Mouse (Mus musculus): ENCODE measurements around the gene Awat2.

GRCm38 (mm10) chrX:100356974-100357373, 85.5 kb downstream of the Awat2 start:
- TF ChIP-seq MAX (IDR thresholded peaks at IDR 0.05; ENCODE audit: low read length) (no peak), MEF2A (IDR thresholded peaks at IDR 0.05; ENCODE audit: extremely low read depth, insufficient replicate concordance, low read depth, low read length, poor library complexity, severe bottlenecking) (no peak), CTCF (IDR thresholded peaks at IDR 0.05 in 2 of 3, conservative IDR thresholded peaks at IDR 0.05 in 1 of 3; ENCODE audit: control insufficient read depth in 1 of 3, insufficient read depth in 1 of 3, low read depth in 2 of 3, low read length in 3 of 3, poor library complexity in 1 of 3, severe bottlenecking in 1 of 3) (no peak), POLR2AphosphoS2 (IDR thresholded peaks at IDR 0.05; ENCODE audit: low read length) (no peak), GATA1 (IDR thresholded peaks at IDR 0.05; ENCODE audit: low read depth, low read length) (no peak), ZNF384 (IDR thresholded peaks at IDR 0.05; ENCODE audit: low read depth, low read length) (no peak), POLR2AphosphoS5 (IDR thresholded peaks at IDR 0.05; ENCODE audit: borderline replicate concordance, low read depth, low read length) (no peak)
